Mouse (Mus musculus) limb, embryonic 14.5 days (tissue): ENCODE results near the gene Smg9. TPM values are rescaled to one million over a fixed set of nuclear protein-coding genes. Genes with fewer than 3 reads are reported as not detected.

ENCODE experiments used
- ATAC-seq: fragments of 200-750 bp; cut with Nextera tagmentation; 2 replicates; pipeline ENCODE4 v1.8.0; 2017; ENCODE audit warnings: low read depth, moderate number of reproducible peaks, moderate TSS enrichment; ENCODE audit not compliant: low FRiP score
- DNase-seq: peaks from one replicate; pipeline ENCODE4 v3.0.0-alpha.2; 2015; ENCODE audit warnings: low spot score
- H3K27ac ChIP-seq: fragments of 300-500 bp; sonication (generic); replicated peaks from 2 replicates; pipeline ENCODE4 v1.5.1; 2014; ENCODE audit warnings: low read depth, mild to moderate bottlenecking, low read length, moderate library complexity, mixed read lengths
- H3K27me3 ChIP-seq: fragments of 300-500 bp; sonication (generic); 2 replicates; pipeline ENCODE4 v1.6.1; 2014; ENCODE audit warnings: low read length, mixed read lengths; ENCODE audit not compliant: control insufficient read depth, insufficient read depth
- H3K36me3 ChIP-seq: fragments of 300-500 bp; sonication (generic); 2 replicates; pipeline ENCODE4 v1.6.1; 2014; ENCODE audit warnings: mild to moderate bottlenecking, low read length, moderate library complexity, mixed read lengths; ENCODE audit not compliant: control insufficient read depth, insufficient read depth
- H3K4me1 ChIP-seq: fragments of 300-500 bp; sonication (generic); 2 replicates; pipeline ENCODE4 v1.6.1; 2014; ENCODE audit warnings: antibody characterized with exemption, low read length, mixed read lengths; ENCODE audit not compliant: control insufficient read depth, insufficient read depth
- H3K4me2 ChIP-seq: fragments of 300-500 bp; sonication (generic); replicated peaks from 2 replicates; pipeline ENCODE4 v1.6.1; 2014; ENCODE audit warnings: low read depth, mild to moderate bottlenecking, low read length, moderate library complexity; ENCODE audit not compliant: severe bottlenecking
- H3K4me3 ChIP-seq: fragments of 300-500 bp; sonication (generic); replicated peaks from 2 replicates; pipeline ENCODE4 v1.5.1; 2014; ENCODE audit warnings: low read length
- H3K9ac ChIP-seq: fragments of 300-500 bp; sonication (generic); 2 replicates; pipeline ENCODE4 v1.6.1; 2014; ENCODE audit warnings: mild to moderate bottlenecking, low read depth, low read length, moderate library complexity; ENCODE audit not compliant: severe bottlenecking
- H3K9me3 ChIP-seq: fragments of 300-500 bp; sonication (generic); 2 replicates; pipeline ENCODE4 v1.6.1; 2016; ENCODE audit warnings: low read length; ENCODE audit not compliant: control insufficient read depth
- POLR2A ChIP-seq: fragments of 200-500 bp; IDR thresholded peaks from 2 replicates; pipeline ENCODE4 v1.8.0; 2012; ENCODE audit warnings: inconsistent platforms, mild to moderate bottlenecking, moderate library complexity, borderline replicate concordance; ENCODE audit not compliant: insufficient read depth, insufficient read length; ENCODE audit errors: extremely low read depth
- WGBS: fragments of 180-500 bp; shearing (Covaris S2); extraction: QIAGEN DNeasy Blood & Tissue Kit; methylation state at CpG from one replicate; pipeline ENCODE4 v1.1.7; 2014; 5-methylcytosine and 5-hydroxymethylcytosine counted together
- polyA plus RNA-seq, 2 experiments: library from polyadenylated mRNA; depleted of rRNA in 1 of 2; stranded (reverse) in 1 of 2; unstranded in 1 of 2; fragments of >200 nt; fragmentation: Nextera tagmentation in 1 of 2; extraction: Ambion mirVana in 1 of 2; gene quantifications; 2 replicates each; pipeline versions ENCODE4 v1.2.1 to v1.2.3; 2012 to 2014

Gene Smg9
- polyA plus RNA-seq, 2 experiments = 23.2 to 44.3 TPM

GRCm38 (mm10) chr7:24435305-24435704 is 35.9 kb downstream of the Smg9 start:
- H3K4me1 ChIP-seq = no peaks in the 10 kb centered on the region
- no peak for ATAC-seq
- no peak overlapping the region for H3K27ac ChIP-seq

GRCm38 (mm10) chr7:24437981-24438380 is 38.6 kb downstream of the Smg9 start:
- WGBS = 60% methylated on average over 10 of the region's 10 CpGs
- Histone ChIP-seq H3K9ac (no peak overlapping the region), H3K9me3 (no peaks in the 10 kb centered on the region), H3K4me1 (no peaks in the 10 kb centered on the region), H3K36me3 (no peaks in the 10 kb centered on the region), H3K27me3 (no peaks in the 10 kb centered on the region), H3K27ac (no peak overlapping the region), H3K4me3 (no peak overlapping the region), H3K4me2 (no peak overlapping the region)
- DNase-seq = peak; percentile 31
- no peak for TF ChIP-seq POLR2A
- ATAC-seq = peak; percentile 35; the same call in 1 of the 2 replicates

More at GRCm38 (mm10) chr7:24435305-24435704, 35.9 kb downstream of the Smg9 start:
- H3K36me3 ChIP-seq = no peaks in the 10 kb centered on the region
- no peak for TF ChIP-seq POLR2A
- no peak overlapping the region for H3K4me3 ChIP-seq
- 72% methylated on average over 5 of the region's 5 CpGs for WGBS
- H3K27me3 ChIP-seq = no peaks in the 10 kb centered on the region
- DNase-seq = no peak
- H3K9me3 ChIP-seq = no peaks in the 10 kb centered on the region
- no peak overlapping the region for H3K4me2 ChIP-seq
- H3K9ac ChIP-seq = no peak overlapping the region

GRCm38 (mm10) chr7:24439191-24439590 is 39.8 kb downstream of the Smg9 start:
- Histone ChIP-seq H3K4me1 (no peaks in the 10 kb centered on the region), H3K4me3 (no peak overlapping the region), H3K36me3 (no peaks in the 10 kb centered on the region), H3K9ac (no peak overlapping the region), H3K4me2 (no peak overlapping the region), H3K9me3 (no peaks in the 10 kb centered on the region), H3K27ac (no peak overlapping the region), H3K27me3 (no peaks in the 10 kb centered on the region)
- DNase-seq (no peak), ATAC-seq (no peak)
- TF ChIP-seq POLR2A = no peak
- WGBS = 80% methylated on average over 6 of the region's 6 CpGs

GRCm38 (mm10) chr7:24439891-24440290 is 40.5 kb downstream of the Smg9 start:
- WGBS = 76% methylated on average over 7 of the region's 7 CpGs
- Histone ChIP-seq H3K9me3 (no peaks in the 10 kb centered on the region), H3K4me3 (no peak overlapping the region), H3K27me3 (no peaks in the 10 kb centered on the region), H3K27ac (no peak overlapping the region), H3K36me3 (no peaks in the 10 kb centered on the region), H3K4me2 (no peak overlapping the region), H3K9ac (no peak overlapping the region), H3K4me1 (no peaks in the 10 kb centered on the region)
- DNase-seq (no peak), ATAC-seq (no peak)
- no peak for TF ChIP-seq POLR2A

- ATAC-seq (0 out of 2 replicates have a peak, but pooled peaks have one; percentile 30), DNase-seq (peak; percentile 41)
- Histone ChIP-seq H3K4me3 (no peak overlapping the region), H3K27ac (no peak overlapping the region), H3K4me1 (no peaks in the 10 kb centered on the region), H3K9ac (no peak overlapping the region), H3K9me3 (no peaks in the 10 kb centered on the region), H3K27me3 (no peaks in the 10 kb centered on the region), H3K4me2 (no peak overlapping the region), H3K36me3 (no peaks in the 10 kb centered on the region)
- 6% methylated on average over 1 of the region's 1 CpGs for WGBS
- no peak for TF ChIP-seq POLR2A
Measured at GRCm38 (mm10) chr7:24441785-24442184, 42.4 kb downstream of the Smg9 start.

DNA sequence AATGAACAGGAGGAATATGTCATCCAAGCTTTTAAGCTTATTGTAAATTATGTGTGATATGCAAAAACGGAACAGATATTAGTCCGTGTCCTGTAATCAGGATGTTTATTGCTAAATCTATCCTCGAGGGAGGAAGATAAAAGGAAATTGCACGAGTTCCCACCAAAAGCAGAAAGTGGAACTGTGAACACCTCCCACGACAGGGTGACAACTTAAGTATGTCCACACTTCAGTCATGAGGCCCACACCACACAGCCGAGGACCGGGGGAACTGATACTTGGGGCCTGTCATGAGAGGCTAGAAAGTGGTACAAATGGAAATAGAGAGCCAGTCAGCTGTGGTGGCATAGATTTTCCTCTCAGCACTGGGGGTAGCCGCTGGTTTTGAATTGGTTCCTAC is 42.9 kb downstream of the Smg9 start:
- Histone ChIP-seq H3K4me3 (no peak overlapping the region), H3K36me3 (no peaks in the 10 kb centered on the region), H3K9me3 (no peaks in the 10 kb centered on the region), H3K27me3 (no peaks in the 10 kb centered on the region), H3K4me2 (no peak overlapping the region), H3K4me1 (no peaks in the 10 kb centered on the region), H3K9ac (no peak overlapping the region), H3K27ac (no peak overlapping the region)
- ATAC-seq (no peak), DNase-seq (no peak)
- 71% methylated on average over 8 of the region's 8 CpGs for WGBS
- no peak for TF ChIP-seq POLR2A
